In genomic region chr11:79675994-79676393, GRCm38 (mm10) we compare ENCODE assay signal across 21 mouse cellular contexts.
DNase-seq lines count a peak whose midpoint lies in the region; ATAC-seq and TF ChIP-seq lines count a peak whose summit lies in the region.
"Had no signal": no experiment of that assay in that cellular context is flagged by ENCODE, and none has a peak within 500 bp of the region (broad histone marks: within the 10 kb centered on the region; RNA-seq: fewer than 3 reads in every experiment).

No protein-coding gene starts in this region.

- peak overlapping the region; percentile 93 for H3K27ac ChIP-seq in left cerebral cortex, adult 2 months
- H3K27ac ChIP-seq in CH12.LX (ENCODE audit: insufficient read depth, low read depth): peak overlapping the region; percentile 99
- H3K27ac ChIP-seq in hindbrain, embryonic 15.5 days (replicated peaks): peak overlapping the region; percentile 12; the same call in 1 of the 2 replicates
- H3K27ac ChIP-seq: heart, embryonic 10.5 days had no signal

- H3K4me2 ChIP-seq in CH12.LX (ENCODE audit: insufficient read depth, low read depth, poor library complexity, severe bottlenecking): peak overlapping the region; percentile 57
- no peak overlapping the region for H3K4me2 ChIP-seq in hindbrain, embryonic 15.5 days

- no peak for TF ChIP-seq RAD21 in CH12.LX (IDR thresholded peaks at IDR 0.05; ENCODE audit: low read depth, low read length)

- no peaks in the 10 kb centered on the region for H3K36me3 ChIP-seq in CH12.LX (replicated peaks in 1 of 2; ENCODE audit: control insufficient read depth in 1 of 2, insufficient read depth in 1 of 2, low read length in 1 of 2)
- H3K36me3 ChIP-seq in hindbrain, embryonic 15.5 days: no peaks in the 10 kb centered on the region
- H3K36me3 ChIP-seq: heart, embryonic 10.5 days had no signal

- no peaks in the 10 kb centered on the region for H3K9me3 ChIP-seq in CH12.LX (replicated peaks; ENCODE audit: low read length)
- H3K9me3 ChIP-seq in hindbrain, embryonic 15.5 days: no peaks in the 10 kb centered on the region
- H3K9me3 ChIP-seq: heart, embryonic 10.5 days had no signal

- no peak overlapping the region for H3K4me3 ChIP-seq in left cerebral cortex, adult 2 months
- H3K4me3 ChIP-seq in CH12.LX (replicated peaks in 1 of 3; ENCODE audit: low read depth in 2 of 3, low read length in 2 of 3, poor library complexity in 1 of 3): peak overlapping the region in 2 of 3 experiments; percentile 18 to 21
- no peak overlapping the region for H3K4me3 ChIP-seq in hindbrain, embryonic 15.5 days
- H3K4me3 ChIP-seq: heart, embryonic 10.5 days had no signal

- intact Hi-C loops in left cerebral cortex, adult 2 months (cut with DNase I): no loop called here
- intact Hi-C loops in left cerebral cortex, postnatal 10 days (cut with DNase I): no loop called here

- no peak for TF ChIP-seq EP300 in CH12.LX (IDR thresholded peaks at IDR 0.05; ENCODE audit: low read length)

- peak; percentile 53 for ATAC-seq in CD4-positive, CD25-positive, alpha-beta regulatory T cell, adult 4 months
- no peak for ATAC-seq in hindbrain, embryonic 15.5 days (ENCODE audit: low FRiP score, low read depth)
- ATAC-seq: intestine, postnatal 0 days had no signal

- TF ChIP-seq CTCF in left cerebral cortex, adult 2 months (IDR thresholded peaks at IDR 0.05): no peak
- TF ChIP-seq CTCF in CH12.LX (conservative IDR thresholded peaks at IDR 0.05 in 1 of 2, IDR thresholded peaks at IDR 0.05 in 1 of 2; ENCODE audit: low read depth in 2 of 2, low read length in 2 of 2): no peak

- H3K27me3 ChIP-seq in CH12.LX (replicated peaks): no peaks in the 10 kb centered on the region
- no peaks in the 10 kb centered on the region for H3K27me3 ChIP-seq in hindbrain, embryonic 15.5 days

- in situ Hi-C loops in CH12.LX (cut with MboI; ENCODE audit: low pct_ligation_motif_present, low pct_unique_long_range_greater_than_20kb, low sequenced_read_pairs): no loop called here

- 0 out of 2 replicates have a peak, but pooled peaks cover 2% of the 10 kb centered on the region for H3K79me2 ChIP-seq in CH12.LX (replicated peaks; ENCODE audit: control insufficient read depth, extremely low read depth, insufficient read depth, poor library complexity, severe bottlenecking)

- H3K4me1 ChIP-seq in CH12.LX (ENCODE audit: control insufficient read depth in 1 of 2, insufficient read depth in 2 of 2): peaks cover 75 to 95% of the 10 kb centered on the region in 2 experiments
- peaks cover 53% of the 10 kb centered on the region for H3K4me1 ChIP-seq in hindbrain, embryonic 15.5 days (replicated peaks)

- H3K9ac ChIP-seq in CH12.LX (ENCODE audit: insufficient read depth, low read depth): peak overlapping the region; percentile 42
- H3K9ac ChIP-seq in hindbrain, embryonic 15.5 days: no peak overlapping the region

- dilution Hi-C loops in CH12.LX (cut with MboI; ENCODE audit: extremely low pct_ligation_motif_present, extremely low pct_unique_long_range_greater_than_20kb, low sequenced_read_pairs): loop anchor here (10.0 kb wide), 1 partner anchor 51 kb away; no protein-coding TSS in a partner anchor

- WGBS in hindbrain, embryonic 15.5 days: 66% methylated on average over 6 of the region's 6 CpGs

- DNase-seq in left cerebral cortex, adult 2 months (ENCODE audit: extremely low spot score in 1 of 2, low spot score in 2 of 2): no peak
- no peak for DNase-seq in left cerebral cortex, postnatal 10 days (ENCODE audit: extremely low spot score in 1 of 2, low spot score in 2 of 2)
- DNase-seq in CH12.LX (ENCODE audit: extremely low read depth) (peak; percentile 56), MN1 (ENCODE audit: low spot score) (no peak), adipocyte (ENCODE audit: low spot score) (no peak)
- no peak for DNase-seq in adrenal gland, adult 2 months
- DNase-seq: adrenal gland, adult 8-10 months; cerebellum, adult 8-10 months; gastrocnemius, postnatal 36 days; heart, postnatal 14 days; kidney, postnatal 36 days; layer of hippocampus, postnatal 36 days; lung, adult 2 months; lung, postnatal 4 days; right cerebral cortex, adult 18-20 months; spleen, adult 18-20 months; thymus, postnatal 36 days had no signal

- no peak for TF ChIP-seq POLR2A in CH12.LX (IDR thresholded peaks at IDR 0.05; ENCODE audit: low read depth, low read length)

TF ChIP-seq in CH12.LX, 34 proteins besides CTCF, POLR2A, EP300 and RAD21:
- peak; percentile 77; the same call in 1 of the 2 replicates for TF ChIP-seq MXI1 (IDR thresholded peaks at IDR 0.05; ENCODE audit: low read depth, low read length)
- TF ChIP-seq MYC (IDR thresholded peaks at IDR 0.05; ENCODE audit: low read depth, low read length): peak; percentile 19; the same call in 1 of the 2 replicates
- peak; percentile 65 for TF ChIP-seq BHLHE40 (IDR thresholded peaks at IDR 0.05; ENCODE audit: low read depth, low read length)
- TF ChIP-seq ZNF384 (IDR thresholded peaks at IDR 0.05; ENCODE audit: low read depth, low read length): no peak
- no peak for TF ChIP-seq GABPA (IDR thresholded peaks at IDR 0.05; ENCODE audit: insufficient replicate concordance, low read depth, low read length)

Comparison
In these comparisons a context has a peak if more than half of its experiments do, and no peak if none do; other contexts are left out.
1. H3K27ac ChIP-seq: peak in every context shown above with its lines; median percentile 99 in CH12.LX; 93 in left cerebral cortex, adult 2 months; 12 in hindbrain, embryonic 15.5 days.
2. H3K4me3 ChIP-seq: peak in CH12.LX (2 of 3); none in left cerebral cortex, adult 2 months (single experiment) and hindbrain, embryonic 15.5 days (single experiment).